Mouse (Mus musculus): ENCODE data around the gene Akap9. TPM values are rescaled to one million over a fixed set of nuclear protein-coding genes. Genes with fewer than 3 reads are reported as not detected.
"Not testable (repeated sequence)": the region's sequence is repeated elsewhere in the genome, so short reads cannot be mapped to it uniquely, and the experiment has no call there.

Gene Akap9
- polyA plus RNA-seq, 1 experiment, result 28.4 TPM

- DNase-seq (ENCODE audit: low spot score), result no peak
Observed at GRCm38 (mm10) chr5:4039351-4039750, 111.5 kb downstream of the Akap9 start.

- DNase-seq (ENCODE audit: low spot score), result no peak
Observed at GRCm38 (mm10) chr5:4040372-4040771, 112.5 kb downstream of the Akap9 start.

GRCm38 (mm10) chr5:4040922-4041321 lies 113.1 kb downstream of the Akap9 start:
- no peak for DNase-seq (ENCODE audit: low spot score)

GRCm38 (mm10) chr5:4060313-4060712 lies 132.5 kb downstream of the Akap9 start:
- no peak for DNase-seq (ENCODE audit: low spot score)

- DNase-seq (ENCODE audit: low spot score), result no peak
Observed at GRCm38 (mm10) chr5:4066476-4067115, 138.7 kb downstream of the Akap9 start.

GRCm38 (mm10) chr5:4067203-4067602 lies 139.3 kb downstream of the Akap9 start:
- no peak for DNase-seq (ENCODE audit: low spot score)

- no peak for DNase-seq (ENCODE audit: low spot score)
Observed at GRCm38 (mm10) chr5:4079086-4079485, 151.2 kb downstream of the Akap9 start.

GRCm38 (mm10) chr5:4080861-4081260 lies 153.0 kb downstream of the Akap9 start:
- no peak for DNase-seq (ENCODE audit: low spot score)

GRCm38 (mm10) chr5:4081513-4081912 lies 153.7 kb downstream of the Akap9 start:
- no peak for DNase-seq (ENCODE audit: low spot score)

- DNase-seq (ENCODE audit: low spot score), result no peak
Observed at GRCm38 (mm10) chr5:4084948-4085347, 157.1 kb downstream of the Akap9 start.

GRCm38 (mm10) chr5:4086309-4086708 lies 158.5 kb downstream of the Akap9 start:
- no peak for DNase-seq (ENCODE audit: low spot score)

GRCm38 (mm10) chr5:4088190-4088589 lies 160.3 kb downstream of the Akap9 start:
- DNase-seq (ENCODE audit: low spot score), result no peak

- DNase-seq (ENCODE audit: low spot score), result no peak
Observed at GRCm38 (mm10) chr5:4094471-4094870, 166.6 kb downstream of the Akap9 start.

- DNase-seq (ENCODE audit: low spot score), result no peak
Observed at GRCm38 (mm10) chr5:4101031-4101430, 173.2 kb downstream of the Akap9 start.

GRCm38 (mm10) chr5:4101770-4102169 lies 173.9 kb downstream of the Akap9 start:
- DNase-seq (ENCODE audit: low spot score), result no peak

- DNase-seq (ENCODE audit: low spot score), result no peak
Observed at GRCm38 (mm10) chr5:4103626-4104340, 175.9 kb downstream of the Akap9 start.

GRCm38 (mm10) chr5:4104341-4105040 lies 176.6 kb downstream of the Akap9 start, which contains the start of gene Cyp51:
Gene Cyp51 (minus strand): TSS chr5:4104746.
- DNase-seq (ENCODE audit: low spot score), result peak; percentile 81

- no peak for DNase-seq (ENCODE audit: low spot score)
Observed at GRCm38 (mm10) chr5:4105651-4106186, 177.9 kb downstream of the Akap9 start.

- DNase-seq (ENCODE audit: low spot score), result not testable (repeated sequence)
Observed at GRCm38 (mm10) chr5:4107056-4107455, 179.2 kb downstream of the Akap9 start.

- no peak for DNase-seq (ENCODE audit: low spot score)
Observed at GRCm38 (mm10) chr5:4112570-4113098, 184.8 kb downstream of the Akap9 start.
